Mouse (Mus musculus): ENCODE measurements around the gene Fxyd5. TPM values are rescaled to one million over a fixed set of nuclear protein-coding genes. Genes with fewer than 3 reads are reported as not detected.

The Fxyd5 gene
- polyA plus RNA-seq, 1 experiment from 2014 or later = 19.2 TPM

DNA sequence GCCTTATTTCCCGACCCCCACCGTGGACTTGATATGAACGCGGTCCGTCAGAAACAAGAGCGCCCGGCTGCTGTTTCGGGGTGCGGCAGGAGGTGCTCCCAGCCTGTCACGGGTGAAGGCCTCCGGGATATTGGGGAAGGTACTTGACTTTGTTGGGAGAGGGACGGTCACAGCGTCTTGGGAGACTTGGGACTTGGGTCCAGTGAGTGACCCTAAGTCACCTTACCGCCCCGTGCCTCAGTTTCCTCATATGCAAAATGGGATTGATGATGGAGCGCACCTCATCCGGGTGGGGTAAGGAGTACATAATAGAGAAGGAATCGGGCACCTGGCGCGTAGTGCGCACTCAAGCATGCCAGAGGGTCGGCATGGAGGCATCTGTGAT is 10.0 kb upstream of the Fxyd5 start:
- Histone ChIP-seq H3K27me3 (peaks cover 35% of the 10 kb centered on the region), H3K36me3 (no peaks in the 10 kb centered on the region), H3K9ac (0 out of 2 replicates have a peak overlapping the region, but pooled peaks have one; percentile 3), H3K4me3 (peak overlapping the region; percentile 48), H3K4me2 (peak overlapping the region; percentile 61), H3K9me3 (no peaks in the 10 kb centered on the region), H3K27ac (replicated peaks) (no peak overlapping the region), H3K4me1 (replicated peaks) (peaks cover 44% of the 10 kb centered on the region)
- no peak for ATAC-seq (ENCODE audit: low FRiP score, low read depth)
- WGBS = 2% methylated on average over 22 of the region's 22 CpGs

DNA sequence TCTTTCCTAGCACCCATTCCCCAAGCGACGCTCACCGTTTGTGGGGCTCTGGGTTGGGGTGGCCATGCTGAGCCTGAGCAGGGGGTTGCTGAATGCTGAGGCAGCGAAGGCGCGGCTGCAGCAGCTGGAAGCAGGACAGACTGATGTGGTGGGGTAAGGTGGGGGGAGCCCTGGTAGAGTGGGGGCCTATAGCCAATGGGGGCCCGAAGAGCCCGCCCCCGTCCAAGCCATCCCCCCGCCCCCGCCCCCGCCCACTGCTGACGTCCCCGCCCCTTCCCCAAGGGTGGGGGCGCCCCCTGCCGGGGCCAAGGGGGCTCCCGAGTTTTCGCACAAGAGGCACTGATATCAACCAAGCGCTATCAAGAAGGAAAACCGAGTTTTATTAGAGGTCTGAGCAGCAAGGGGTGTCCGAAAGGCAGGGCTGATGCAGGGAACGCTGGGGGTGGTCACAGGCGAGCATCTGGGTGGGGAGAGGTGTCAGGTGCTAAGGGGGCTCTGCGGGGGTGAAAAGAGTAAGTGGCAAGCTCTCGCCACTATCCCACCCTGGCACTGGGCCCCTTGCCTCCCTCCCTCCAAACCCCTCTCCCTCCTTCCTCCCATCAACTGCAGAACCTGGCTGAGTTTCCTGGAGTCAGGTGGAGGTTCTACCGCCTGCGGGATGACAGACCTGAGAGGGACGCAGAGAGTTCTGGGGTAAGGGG is 9.2 kb upstream of the Fxyd5 start, which contains the start of gene Fxyd7:
Gene Fxyd7, minus strand, starts transcription at position 147 of the 701 bp plus-strand sequence.
- 2% methylated on average over 27 of the region's 28 CpGs for WGBS
- Histone ChIP-seq H3K27me3 (peaks cover 35% of the 10 kb centered on the region), H3K4me2 (peak within 1 kb of the TSS; percentile 61), H3K4me3 (peak within 1 kb of the TSS; percentile 48), H3K9me3 (no peaks in the 10 kb centered on the region), H3K27ac (replicated peaks) (peak within 1 kb of the TSS; percentile 73), H3K4me1 (replicated peaks) (peaks cover 44% of the 10 kb centered on the region), H3K36me3 (no peaks in the 10 kb centered on the region), H3K9ac (peak within 1 kb of the TSS; percentile 47)
- peak; percentile 59 for ATAC-seq (ENCODE audit: low FRiP score, low read depth)

DNA sequence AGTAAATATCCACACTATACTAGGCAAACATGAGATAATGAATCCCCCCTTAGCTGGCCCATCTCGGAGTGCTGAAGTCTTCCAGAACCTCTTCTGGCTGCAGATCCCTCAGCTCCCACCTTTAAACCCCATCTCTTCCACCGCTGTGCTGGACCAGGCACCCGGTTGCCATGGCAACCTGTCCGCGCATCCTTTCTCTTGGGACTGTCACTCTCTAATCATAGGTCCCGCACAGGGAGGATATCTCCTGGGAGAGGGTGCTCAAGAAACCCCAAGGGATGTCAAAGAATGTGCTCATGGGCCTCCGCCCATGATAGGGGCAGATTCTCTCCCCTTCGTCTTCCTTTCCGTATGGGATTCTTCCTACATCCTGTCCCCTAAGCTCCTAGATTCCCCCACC is 8.6 kb upstream of the Fxyd5 start:
- ATAC-seq (ENCODE audit: low FRiP score, low read depth) = peak; percentile 3; the same call in 1 of the 2 replicates
- WGBS = 2% methylated on average over 9 of the region's 9 CpGs
- peaks cover 35% of the 10 kb centered on the region for H3K27me3 ChIP-seq
- H3K9me3 ChIP-seq = no peaks in the 10 kb centered on the region
- no peaks in the 10 kb centered on the region for H3K36me3 ChIP-seq
- peak overlapping the region; percentile 73 for H3K27ac ChIP-seq (replicated peaks)
- peak overlapping the region; percentile 61 for H3K4me2 ChIP-seq
- H3K4me1 ChIP-seq (replicated peaks) = peaks cover 44% of the 10 kb centered on the region
- H3K4me3 ChIP-seq = peak overlapping the region; percentile 48
- H3K9ac ChIP-seq = peak overlapping the region; percentile 47

DNA sequence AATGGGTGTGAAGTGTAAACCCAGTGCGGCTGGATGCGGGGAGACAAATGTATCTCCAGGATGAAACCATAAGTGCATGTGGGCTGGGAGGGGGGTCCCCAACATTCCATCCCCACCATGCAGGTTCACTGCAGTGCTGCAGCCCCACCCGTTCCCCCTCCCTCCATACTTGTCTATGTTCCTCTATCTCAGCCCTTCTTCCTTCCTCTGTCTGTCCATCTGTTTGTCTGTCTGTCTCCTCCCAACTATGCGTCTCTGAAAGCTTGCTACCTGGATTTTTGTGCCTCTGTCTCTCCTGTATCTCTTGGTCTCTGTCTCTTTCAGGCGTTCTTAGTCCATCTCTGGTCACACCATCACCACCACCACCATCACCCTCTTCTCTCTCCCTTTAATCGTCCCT is 8.2 kb upstream of the Fxyd5 start:
- Histone ChIP-seq H3K4me3 (peak overlapping the region; percentile 48), H3K27ac (replicated peaks) (peak overlapping the region; percentile 73), H3K4me2 (peak overlapping the region; percentile 61), H3K4me1 (replicated peaks) (peaks cover 43% of the 10 kb centered on the region), H3K27me3 (peaks cover 36% of the 10 kb centered on the region), H3K36me3 (no peaks in the 10 kb centered on the region), H3K9me3 (no peaks in the 10 kb centered on the region), H3K9ac (peak overlapping the region; percentile 47)
- 3% methylated on average over 6 of the region's 6 CpGs for WGBS
- ATAC-seq (ENCODE audit: low FRiP score, low read depth) = peak; percentile 10; the same call in 1 of the 2 replicates

DNA sequence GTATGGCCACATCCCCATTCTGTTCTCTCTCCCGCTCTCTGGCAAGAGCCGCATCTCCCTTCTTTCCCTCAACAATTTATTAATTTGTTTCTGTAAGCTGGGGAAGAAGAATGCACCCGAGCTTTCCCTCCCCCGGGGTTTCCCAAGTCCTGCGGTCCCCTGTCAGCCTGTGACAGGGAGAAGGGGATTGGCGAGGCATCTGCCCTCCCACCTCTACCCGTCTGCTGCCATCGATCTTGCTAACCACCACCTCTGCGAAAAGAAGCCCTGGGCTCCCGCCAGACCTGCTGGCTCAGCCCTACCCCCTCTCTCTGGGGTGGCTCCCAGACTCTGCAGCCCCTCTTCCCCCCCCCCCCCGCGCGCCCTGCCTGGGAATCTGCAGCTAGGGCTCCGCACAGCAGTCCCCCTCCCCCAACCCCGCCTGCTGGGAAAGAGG is 7.6 kb upstream of the Fxyd5 start:
- peak; percentile 59 for ATAC-seq (ENCODE audit: low FRiP score, low read depth)
- Histone ChIP-seq H3K4me1 (replicated peaks) (peaks cover 39% of the 10 kb centered on the region), H3K9ac (peak overlapping the region; percentile 47), H3K9me3 (no peaks in the 10 kb centered on the region), H3K4me2 (peak overlapping the region; percentile 61), H3K4me3 (peak overlapping the region; percentile 48), H3K36me3 (no peaks in the 10 kb centered on the region), H3K27me3 (peaks cover 42% of the 10 kb centered on the region), H3K27ac (replicated peaks) (peak overlapping the region; percentile 73)
- under 1% methylated on average over 10 of the region's 15 CpGs for WGBS

DNA sequence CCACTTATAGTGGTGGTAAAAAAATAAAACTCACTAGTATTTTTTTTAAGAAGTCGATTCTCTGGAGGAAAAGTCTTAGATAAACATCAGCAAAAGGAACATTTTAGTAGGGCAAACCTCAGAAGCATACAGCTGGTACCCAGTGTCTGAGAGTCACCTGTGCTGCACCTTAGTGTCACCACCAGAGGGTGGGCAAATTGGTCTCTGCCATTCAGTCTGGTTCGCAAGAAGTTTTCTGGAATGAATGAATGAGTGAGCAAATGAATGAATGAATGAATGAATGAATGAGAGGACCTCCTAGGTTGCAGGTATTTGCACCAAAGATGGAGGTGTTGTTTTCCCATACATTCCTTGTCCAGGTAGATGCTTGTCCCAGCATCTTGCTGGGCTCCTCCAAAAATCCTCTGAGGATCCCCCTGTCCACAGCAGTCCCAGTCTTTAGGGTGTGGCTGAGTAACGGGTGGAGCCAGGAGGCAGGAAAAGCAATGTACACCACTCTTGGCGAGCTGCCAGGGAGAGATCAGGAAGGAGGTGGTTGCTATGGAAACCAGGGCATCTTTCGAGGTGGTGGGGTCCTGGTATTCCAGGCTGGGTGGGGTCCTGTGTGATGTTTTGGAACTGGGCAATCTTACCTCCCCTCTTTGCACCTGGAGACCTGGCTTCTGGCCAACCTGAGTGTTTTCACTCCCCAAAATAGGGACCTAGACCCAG is 7.0 kb upstream of the Fxyd5 start:
- H3K9ac ChIP-seq = peak overlapping the region; percentile 47
- peak overlapping the region; percentile 61 for H3K4me2 ChIP-seq
- peak; percentile 17 for ATAC-seq (ENCODE audit: low FRiP score, low read depth)
- peaks cover 46% of the 10 kb centered on the region for H3K27me3 ChIP-seq
- peak overlapping the region; percentile 48 for H3K4me3 ChIP-seq
- peaks cover 39% of the 10 kb centered on the region for H3K4me1 ChIP-seq (replicated peaks)
- no peaks in the 10 kb centered on the region for H3K36me3 ChIP-seq
- 21% methylated on average over 5 of the region's 5 CpGs for WGBS
- H3K9me3 ChIP-seq = no peaks in the 10 kb centered on the region
- peak overlapping the region; percentile 73 for H3K27ac ChIP-seq (replicated peaks)

DNA sequence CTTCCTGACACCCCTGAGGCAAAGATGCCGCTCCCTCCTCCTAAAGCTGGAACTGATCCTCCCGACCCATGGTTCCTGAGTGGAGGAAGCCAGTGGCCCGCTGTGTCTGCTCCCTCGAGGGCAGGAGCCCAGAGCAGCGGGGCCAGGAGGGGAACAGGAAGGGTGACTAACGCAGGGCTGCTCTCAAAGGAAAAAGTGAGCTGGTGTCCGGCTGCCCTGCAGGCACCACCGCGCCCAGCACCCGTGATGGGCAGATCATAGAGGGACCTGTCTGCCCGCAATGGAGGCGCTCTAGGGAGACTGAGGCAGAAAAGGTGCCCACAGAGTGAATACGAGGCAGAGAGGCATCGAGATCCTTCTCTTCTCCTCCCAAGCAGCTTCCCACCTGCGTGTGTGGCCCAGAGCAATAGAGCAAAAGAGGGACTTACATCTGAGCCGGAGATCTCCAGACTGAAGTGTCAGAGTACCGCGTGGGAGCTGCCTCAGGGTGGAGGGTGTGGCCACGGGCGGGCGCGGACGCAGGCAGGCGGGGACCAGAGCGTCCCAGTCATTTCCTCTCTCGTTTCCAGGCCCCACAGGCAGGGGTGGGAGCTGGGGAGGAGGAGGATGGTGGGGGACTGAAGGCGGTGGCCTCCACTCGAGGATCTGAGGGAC is 492 bp downstream of the Fxyd5 start:
- no peak for ATAC-seq (ENCODE audit: low FRiP score, low read depth)
- Histone ChIP-seq H3K36me3 (no peaks in the 10 kb centered on the region), H3K4me3 (peak overlapping the region; percentile 18), H3K4me2 (peak overlapping the region; percentile 33), H3K4me1 (replicated peaks) (peaks cover 3% of the 10 kb centered on the region), H3K27me3 (peaks cover 50% of the 10 kb centered on the region), H3K9ac (no peak overlapping the region), H3K9me3 (no peaks in the 10 kb centered on the region), H3K27ac (replicated peaks) (no peak overlapping the region)
- WGBS = 7% methylated on average over 28 of the region's 28 CpGs

DNA sequence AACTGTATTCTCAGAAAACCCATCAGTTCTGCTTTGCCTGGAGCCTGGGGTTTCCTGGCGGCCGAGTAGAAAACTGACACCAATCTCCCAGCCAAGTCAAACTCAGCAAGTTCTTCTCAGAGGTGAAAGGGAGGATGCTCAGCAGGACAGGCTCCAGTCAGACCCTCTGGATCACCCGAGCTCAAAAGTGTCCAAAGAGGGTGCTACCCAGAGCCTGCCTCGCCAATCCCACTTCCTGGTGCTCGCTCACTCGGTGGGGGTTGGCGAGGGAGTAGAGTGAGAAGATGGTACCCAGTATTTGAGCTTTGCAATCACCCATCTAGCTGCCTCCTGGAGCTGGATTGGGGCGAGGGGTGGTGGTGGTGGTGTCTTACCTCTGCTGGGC is 1.3 kb downstream of the Fxyd5 start:
- Histone ChIP-seq H3K27me3 (peaks cover 50% of the 10 kb centered on the region), H3K36me3 (no peaks in the 10 kb centered on the region), H3K4me2 (peak overlapping the region; percentile 33), H3K27ac (replicated peaks) (no peak overlapping the region), H3K9ac (no peak overlapping the region), H3K4me3 (no peak overlapping the region), H3K4me1 (replicated peaks) (peaks cover 3% of the 10 kb centered on the region), H3K9me3 (no peaks in the 10 kb centered on the region)
- WGBS = 52% methylated on average over 8 of the region's 8 CpGs
- ATAC-seq (ENCODE audit: low FRiP score, low read depth) = no peak

DNA sequence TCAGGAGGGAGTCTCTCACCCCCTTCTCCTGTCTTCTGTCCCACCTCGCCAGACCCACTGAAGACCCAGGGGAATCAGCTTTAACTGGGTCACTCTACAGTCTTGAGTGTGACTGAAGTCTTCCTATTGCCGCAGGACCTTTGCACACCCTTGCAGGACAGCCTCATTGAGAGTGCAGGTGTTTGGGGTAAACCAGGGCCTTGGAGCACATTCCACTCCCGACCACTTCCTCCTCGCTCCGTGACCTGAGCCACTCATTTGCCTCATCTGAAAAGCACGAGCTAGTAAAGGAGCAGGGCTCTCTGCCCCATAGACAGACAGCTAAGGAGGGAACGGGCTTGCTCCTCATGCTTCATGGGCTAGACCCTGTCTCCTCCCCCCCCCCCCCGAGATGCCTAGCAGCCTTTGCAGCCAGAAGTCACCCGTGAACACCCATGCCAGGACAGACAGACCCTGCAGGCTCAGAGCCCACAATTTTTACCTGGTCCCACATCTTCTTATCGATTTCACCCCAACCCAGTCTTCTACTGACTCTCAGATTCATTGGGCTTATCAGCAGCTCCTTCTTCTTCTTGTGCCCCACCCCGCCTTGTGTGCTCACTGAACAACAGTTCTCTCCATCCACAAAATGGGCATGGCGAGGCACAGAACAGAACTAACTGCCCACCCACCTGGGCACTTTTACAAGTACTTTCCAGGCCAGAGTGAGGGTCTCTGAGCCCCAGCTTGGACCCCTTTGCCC is 1.8 kb downstream of the Fxyd5 start:
- Histone ChIP-seq H3K4me2 (no peak overlapping the region), H3K27me3 (peaks cover 49% of the 10 kb centered on the region), H3K9me3 (no peaks in the 10 kb centered on the region), H3K27ac (replicated peaks) (no peak overlapping the region), H3K9ac (no peak overlapping the region), H3K36me3 (no peaks in the 10 kb centered on the region), H3K4me1 (replicated peaks) (peaks cover 3% of the 10 kb centered on the region), H3K4me3 (no peak overlapping the region)
- 79% methylated on average over 12 of the region's 12 CpGs for WGBS
- ATAC-seq (ENCODE audit: low FRiP score, low read depth) = no peak

DNA sequence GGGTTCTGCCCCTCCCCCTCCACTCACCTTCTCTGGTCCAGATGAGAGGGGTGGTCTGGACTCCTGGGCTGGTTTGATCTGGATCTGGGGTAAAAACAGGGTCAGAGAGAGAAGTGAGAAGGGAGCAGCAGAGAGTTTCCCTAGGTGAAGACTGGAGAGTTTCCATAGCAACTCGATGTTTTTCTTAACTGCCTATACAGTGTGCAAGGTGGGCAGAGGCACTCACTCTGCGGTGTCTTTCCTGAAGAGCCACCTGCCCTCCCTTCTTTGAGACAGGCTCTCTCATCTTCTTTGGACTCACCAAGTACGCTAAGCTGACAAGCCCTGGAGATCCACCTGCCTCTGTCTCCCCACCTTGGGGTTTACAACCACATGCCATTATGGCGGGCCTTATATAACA is 3.3 kb downstream of the Fxyd5 start:
- H3K36me3 ChIP-seq = no peaks in the 10 kb centered on the region
- H3K4me3 ChIP-seq = no peak overlapping the region
- H3K27ac ChIP-seq (replicated peaks) = no peak overlapping the region
- H3K9ac ChIP-seq = no peak overlapping the region
- peaks cover 3% of the 10 kb centered on the region for H3K4me1 ChIP-seq (replicated peaks)
- H3K27me3 ChIP-seq = peaks cover 36% of the 10 kb centered on the region
- H3K9me3 ChIP-seq = no peaks in the 10 kb centered on the region
- 89% methylated on average over 4 of the region's 4 CpGs for WGBS
- ATAC-seq (ENCODE audit: low FRiP score, low read depth) = no peak
- H3K4me2 ChIP-seq = no peak overlapping the region

DNA sequence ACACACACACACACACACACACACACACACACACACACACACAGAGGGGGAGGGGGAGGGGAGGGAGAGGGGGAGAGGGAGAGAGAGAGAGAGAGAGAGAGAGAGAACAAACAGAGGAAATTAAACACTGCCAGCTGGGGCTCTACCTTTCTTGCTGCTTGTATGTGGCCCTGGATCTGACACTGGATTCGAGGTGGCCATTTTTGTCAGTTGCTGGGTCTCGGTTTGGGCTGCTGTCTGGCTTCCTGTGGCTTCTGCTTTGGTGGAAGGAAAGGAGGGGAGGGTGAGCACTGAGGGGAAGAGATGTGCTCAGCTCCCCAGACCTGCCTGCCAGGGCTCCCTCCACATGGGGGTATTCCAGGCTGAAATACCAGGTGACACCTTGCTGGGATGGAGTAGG is 4.6 kb downstream of the Fxyd5 start:
- no peak for ATAC-seq (ENCODE audit: low FRiP score, low read depth)
- no peaks in the 10 kb centered on the region for H3K36me3 ChIP-seq
- no peak overlapping the region for H3K4me3 ChIP-seq
- no peak overlapping the region for H3K4me2 ChIP-seq
- H3K4me1 ChIP-seq (replicated peaks) = peaks cover 3% of the 10 kb centered on the region
- peaks cover 23% of the 10 kb centered on the region for H3K27me3 ChIP-seq
- no peak overlapping the region for H3K9ac ChIP-seq
- H3K9me3 ChIP-seq = no peaks in the 10 kb centered on the region
- 60% methylated on average over 2 of the region's 2 CpGs for WGBS
- no peak overlapping the region for H3K27ac ChIP-seq (replicated peaks)
